Mouse (Mus musculus) myocyte (in vitro differentiated cells): ENCODE measurements around the gene Wdr48. TPM values are rescaled to one million over a fixed set of nuclear protein-coding genes. Genes with fewer than 3 reads are reported as not detected.
A peak's percentile ranks its signal among the peaks of the same experiment; 100 is the strongest.

ENCODE experiments used
- H3K27me3 ChIP-seq: one replicate; pipeline ENCODE4 v1.6.1; 2011; ENCODE audit not compliant: control insufficient read depth, insufficient read depth, insufficient read length
- H3K36me3 ChIP-seq: one replicate; pipeline ENCODE4 v1.6.1; 2011; ENCODE audit not compliant: control insufficient read depth, insufficient read depth
- H3K4me2 ChIP-seq: one replicate; pipeline ENCODE4 v1.6.1; 2011; ENCODE audit warnings: low read depth, control low read depth
- H3K4me3 ChIP-seq: one replicate; pipeline ENCODE4 v1.5.1; 2011; ENCODE audit warnings: mild to moderate bottlenecking, control low read depth, moderate library complexity
- H3K79me2 ChIP-seq: one replicate; pipeline ENCODE4 v1.6.1; 2011; ENCODE audit not compliant: control insufficient read depth, insufficient read depth
- H3ac ChIP-seq: one replicate; pipeline ENCODE4 v1.6.1; 2011; ENCODE audit not compliant: control insufficient read depth, insufficient read length
- CEBPB ChIP-seq: IDR thresholded peaks from 2 replicates; pipeline ENCODE4 v1.6.1; 2011; ENCODE audit warnings: mild to moderate bottlenecking, moderate library complexity; ENCODE audit not compliant: poor library complexity, insufficient read depth, severe bottlenecking
- E2F4 ChIP-seq: IDR thresholded peaks from one replicate; pipeline ENCODE4 v1.6.1; 2011; ENCODE audit warnings: mild to moderate bottlenecking, control low read depth, moderate library complexity; ENCODE audit not compliant: insufficient read depth
- MAX ChIP-seq: IDR thresholded peaks from one replicate; pipeline ENCODE4 v1.6.1; 2011; ENCODE audit warnings: low read depth, mild to moderate bottlenecking, control low read depth
- MYOD1 ChIP-seq, 3 experiments: IDR thresholded peaks; one replicate each; pipeline ENCODE4 v1.6.1; 2011; ENCODE audit warnings: control low read depth in 2 of 3, low read depth in 2 of 3, mild to moderate bottlenecking in 2 of 3, moderate library complexity in 1 of 3; ENCODE audit not compliant: insufficient read length in 2 of 3, control insufficient read depth in 1 of 3
- MYOG ChIP-seq, 3 experiments: IDR thresholded peaks; one replicate each; pipeline ENCODE4 v1.6.1; 2011; ENCODE audit warnings: control low read depth in 2 of 3, low read depth in 2 of 3, mild to moderate bottlenecking in 2 of 3; ENCODE audit not compliant: insufficient read length in 2 of 3, control insufficient read depth in 1 of 3, insufficient read depth in 1 of 3
- POLR2A ChIP-seq: IDR thresholded peaks from one replicate; pipeline ENCODE4 v1.6.1; 2011; ENCODE audit warnings: low read depth, mild to moderate bottlenecking, control low read depth, moderate library complexity; ENCODE audit not compliant: insufficient read length
- POLR2AphosphoS2 ChIP-seq: IDR thresholded peaks from one replicate; pipeline ENCODE4 v1.6.1; 2011; ENCODE audit warnings: low read depth, control low read depth; ENCODE audit not compliant: insufficient read length
- REST ChIP-seq: IDR thresholded peaks from one replicate; pipeline ENCODE4 v1.6.1; 2011; ENCODE audit warnings: mild to moderate bottlenecking, control low read depth, moderate library complexity; ENCODE audit not compliant: insufficient read depth, insufficient read length
- SRF ChIP-seq: IDR thresholded peaks from one replicate; pipeline ENCODE4 v1.6.1; 2011; ENCODE audit warnings: low read depth; ENCODE audit not compliant: control insufficient read depth, insufficient read length
- TCF12 ChIP-seq: IDR thresholded peaks from one replicate; pipeline ENCODE4 v1.6.1; 2011; ENCODE audit warnings: mild to moderate bottlenecking, control low read depth; ENCODE audit not compliant: poor library complexity, insufficient read depth, severe bottlenecking
- TCF3 ChIP-seq: IDR thresholded peaks from one replicate; pipeline ENCODE4 v1.6.1; 2011; ENCODE audit warnings: low read depth, control low read depth; ENCODE audit not compliant: insufficient read length
- USF1 ChIP-seq: IDR thresholded peaks from one replicate; pipeline ENCODE4 v1.6.1; 2011; ENCODE audit warnings: low read depth, mild to moderate bottlenecking, control low read depth, moderate library complexity
- polyA plus RNA-seq: library from polyadenylated mRNA; unstranded; fragments of >200 nt; fragmentation: generic; extraction: Trizol; gene quantifications from one replicate; pipeline ENCODE4 v1.2.1, GENCODE M21; 2012; ENCODE audit warnings: missing spikeins

Gene Wdr48
- 12.1 TPM for polyA plus RNA-seq

DNA sequence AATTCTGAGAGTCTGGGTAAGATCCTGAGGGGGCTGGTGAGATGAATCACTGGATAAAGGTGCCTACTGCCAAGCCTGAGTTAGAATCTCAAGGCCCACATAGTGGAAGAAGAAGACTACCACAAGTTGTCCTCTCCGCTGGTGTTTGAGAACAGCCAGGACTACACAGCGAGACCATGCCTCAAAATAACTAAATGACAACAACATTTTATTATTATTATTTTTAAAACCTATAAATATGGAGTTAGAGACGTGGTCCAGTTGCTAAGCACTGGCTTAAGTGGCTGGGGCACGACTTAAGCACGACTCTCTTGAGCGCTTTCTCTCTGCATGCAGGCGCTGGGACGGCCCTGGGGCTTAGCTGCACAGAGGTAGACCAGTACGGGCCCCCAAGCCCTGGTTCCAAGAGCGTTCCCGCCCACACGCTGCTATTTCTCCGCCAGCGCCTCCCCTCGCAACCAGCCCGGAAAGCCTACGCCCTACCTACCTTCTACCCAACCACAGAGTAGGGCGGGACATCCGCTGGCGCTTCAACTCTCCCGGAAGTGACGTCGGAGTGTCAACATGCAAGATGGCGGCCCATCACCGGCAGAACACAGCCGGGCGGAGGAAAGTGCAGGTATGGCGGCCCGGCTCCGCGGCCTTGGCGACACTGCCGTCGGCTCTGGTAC is at the start of gene Wdr48:
TSS of gene Wdr48 (plus strand) at position 540 of the 671 bp plus-strand sequence.
- H3K79me2 ChIP-seq, result peaks cover 38% of the 10 kb centered on the region
- peak within 1 kb of the TSS; percentile 74 for H3K4me2 ChIP-seq
- no peaks in the 10 kb centered on the region for H3K36me3 ChIP-seq
- H3ac ChIP-seq, result peak within 1 kb of the TSS; percentile 32
- peak within 1 kb of the TSS; percentile 31 for H3K4me3 ChIP-seq
- TF ChIP-seq POLR2AphosphoS2, result peak; percentile 68
- TF ChIP-seq REST, result no peak
- peak; percentile 60 for TF ChIP-seq POLR2A
- TF ChIP-seq MYOD1 (IDR thresholded peaks at IDR 0.05; ENCODE audit: control insufficient read depth in 1 of 3, insufficient read length in 2 of 3, low read depth in 2 of 3), result no peak
- no peaks in the 10 kb centered on the region for H3K27me3 ChIP-seq

GRCm38 (mm10) chr9:119847187-119847586 is 47.5 kb upstream of the Wdr48 start:
- Histone ChIP-seq H3K27me3 (peaks cover 31% of the 10 kb centered on the region), H3K36me3 (no peaks in the 10 kb centered on the region), H3K4me2 (no peak overlapping the region), H3ac (no peak overlapping the region), H3K79me2 (no peaks in the 10 kb centered on the region), H3K4me3 (no peak overlapping the region)
- no peak for TF ChIP-seq CEBPB

GRCm38 (mm10) chr9:119848671-119849070 is 46.0 kb upstream of the Wdr48 start:
- no peak overlapping the region for H3K4me2 ChIP-seq
- TF ChIP-seq POLR2AphosphoS2 (no peak), MYOD1 (IDR thresholded peaks at IDR 0.05; ENCODE audit: control insufficient read depth in 1 of 3, insufficient read length in 2 of 3, low read depth in 2 of 3) (no peak), POLR2A (no peak), TCF3 (no peak), REST (no peak), TCF12 (no peak), USF1 (no peak), E2F4 (no peak), MAX (no peak), MYOG (IDR thresholded peaks at IDR 0.05; ENCODE audit: control insufficient read depth in 1 of 3, insufficient read depth in 1 of 3, insufficient read length in 2 of 3, low read depth in 2 of 3) (no peak), CEBPB (no peak), SRF (no peak)
- peaks cover 31% of the 10 kb centered on the region for H3K27me3 ChIP-seq
- H3K4me3 ChIP-seq, result no peak overlapping the region
- no peaks in the 10 kb centered on the region for H3K36me3 ChIP-seq
- H3K79me2 ChIP-seq, result no peaks in the 10 kb centered on the region
- H3ac ChIP-seq, result no peak overlapping the region

- H3K4me3 ChIP-seq, result no peak overlapping the region
- H3ac ChIP-seq, result no peak overlapping the region
- peaks cover 31% of the 10 kb centered on the region for H3K27me3 ChIP-seq
- H3K4me2 ChIP-seq, result no peak overlapping the region
- H3K79me2 ChIP-seq, result no peaks in the 10 kb centered on the region
- no peaks in the 10 kb centered on the region for H3K36me3 ChIP-seq
- TF ChIP-seq MYOD1 (IDR thresholded peaks at IDR 0.05; ENCODE audit: control insufficient read depth in 1 of 3, insufficient read length in 2 of 3, low read depth in 2 of 3) (no peak), TCF3 (no peak), USF1 (no peak), MYOG (IDR thresholded peaks at IDR 0.05; ENCODE audit: control insufficient read depth in 1 of 3, insufficient read depth in 1 of 3, insufficient read length in 2 of 3, low read depth in 2 of 3) (no peak), TCF12 (no peak), POLR2AphosphoS2 (no peak), REST (no peak), SRF (no peak)
These were observed 45.5 kb upstream of the Wdr48 start for GRCm38 (mm10) chr9:119849214-119849613.

GRCm38 (mm10) chr9:119852347-119853030 is 42.2 kb upstream of the Wdr48 start:
- no peak overlapping the region for H3K4me3 ChIP-seq
- no peaks in the 10 kb centered on the region for H3K36me3 ChIP-seq
- H3K27me3 ChIP-seq, result peaks cover 16% of the 10 kb centered on the region
- no peak overlapping the region for H3ac ChIP-seq
- TF ChIP-seq USF1 (no peak), SRF (no peak), E2F4 (no peak), REST (no peak), POLR2A (no peak), POLR2AphosphoS2 (no peak), TCF12 (no peak), MYOG (IDR thresholded peaks at IDR 0.05; ENCODE audit: control insufficient read depth in 1 of 3, insufficient read depth in 1 of 3, insufficient read length in 2 of 3, low read depth in 2 of 3) (no peak), MYOD1 (IDR thresholded peaks at IDR 0.05; ENCODE audit: control insufficient read depth in 1 of 3, insufficient read length in 2 of 3, low read depth in 2 of 3) (no peak), CEBPB (no peak), TCF3 (no peak), MAX (no peak)
- no peaks in the 10 kb centered on the region for H3K79me2 ChIP-seq
- H3K4me2 ChIP-seq, result no peak overlapping the region
